Mouse (Mus musculus) thymus, adult 18-20 months (tissue): ENCODE data around the gene Acbd5.
A peak's percentile ranks its signal among the peaks of the same experiment; 100 is the strongest.

ENCODE experiments used
- DNase-seq, 2 experiments: peaks; one replicate each; pipeline ENCODE4 v3.0.0; 2022; ENCODE audit warnings: mixed read lengths in 2 of 2

The Acbd5 gene

GRCm38 (mm10) chr2:23068894-23069744 lies 1.2 kb downstream of the Acbd5 start:
- peak; percentile 93 to 94 for DNase-seq

- no peak for DNase-seq
These were observed 2.5 kb downstream of the Acbd5 start for GRCm38 (mm10) chr2:23070491-23070890.

DNA sequence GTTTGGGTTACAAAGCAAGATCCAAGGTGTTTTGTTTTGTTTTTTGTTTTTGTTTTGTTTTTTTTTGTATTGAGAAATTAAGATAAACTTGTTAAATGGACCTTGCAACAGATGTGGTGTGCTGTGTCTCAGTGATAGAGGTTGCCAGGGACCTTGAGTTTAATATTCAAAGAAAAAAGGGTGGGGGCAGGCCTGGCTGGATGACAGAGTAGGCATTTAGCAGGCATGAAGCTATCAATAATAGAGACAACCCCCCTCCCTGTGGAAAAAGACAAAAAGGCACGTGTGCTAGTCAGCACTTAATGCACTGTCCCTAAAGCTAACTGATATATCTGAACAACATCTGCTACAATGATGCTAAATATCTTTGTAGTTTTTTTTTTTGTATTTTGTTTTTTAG lies 3.4 kb downstream of the Acbd5 start:
- no peak for DNase-seq

DNA sequence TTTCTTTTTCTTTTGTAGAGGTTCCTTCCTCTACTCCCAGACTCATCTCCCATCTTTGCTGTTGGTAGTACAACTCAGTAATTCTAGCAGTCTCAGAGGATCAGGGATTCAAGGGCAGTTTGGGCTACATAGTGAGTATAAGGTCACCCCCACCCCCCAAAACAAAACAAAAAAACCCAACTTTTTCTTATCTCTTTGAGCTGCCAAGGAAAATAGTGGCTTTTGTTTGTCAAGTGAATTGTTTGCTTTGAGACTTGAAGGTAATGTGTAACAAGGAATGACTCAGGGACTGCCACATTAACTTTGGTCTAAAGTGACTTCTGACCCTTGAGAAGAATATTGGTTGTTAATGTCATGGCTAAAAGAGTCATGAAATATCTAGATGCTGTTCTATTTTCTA lies 7.9 kb downstream of the Acbd5 start:
- DNase-seq, result no peak

GRCm38 (mm10) chr2:23076783-23077182 lies 8.8 kb downstream of the Acbd5 start:
- DNase-seq, result no peak

- DNase-seq, result no peak
These were observed 9.7 kb downstream of the Acbd5 start for GRCm38 (mm10) chr2:23077693-23078092.

GRCm38 (mm10) chr2:23078588-23078987 lies 10.6 kb downstream of the Acbd5 start:
- no peak for DNase-seq

GRCm38 (mm10) chr2:23084540-23084939 lies 16.6 kb downstream of the Acbd5 start:
- DNase-seq, result no peak

GRCm38 (mm10) chr2:23092216-23092615 lies 24.2 kb downstream of the Acbd5 start:
- DNase-seq, result no peak

- no peak for DNase-seq
These were observed 29.1 kb downstream of the Acbd5 start for GRCm38 (mm10) chr2:23097028-23097427.

DNA sequence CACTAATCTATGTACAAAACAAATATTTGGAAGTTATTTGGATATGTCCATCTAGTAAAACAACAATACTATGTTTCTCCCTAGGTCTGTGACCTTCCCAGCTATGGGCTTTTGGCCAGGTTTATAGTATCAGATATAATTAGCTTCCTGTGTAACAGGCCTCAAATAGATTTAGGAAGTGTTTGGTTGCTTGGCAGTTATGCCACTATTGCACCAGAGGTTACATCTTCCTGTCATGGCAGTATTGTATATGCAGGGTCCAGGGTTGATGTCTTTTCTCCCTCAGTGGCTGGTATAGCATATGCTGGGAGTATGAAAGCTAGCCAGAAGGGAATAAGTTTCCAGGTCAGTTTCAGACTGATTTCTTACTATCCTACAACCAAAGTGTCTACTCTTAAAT lies 34.3 kb downstream of the Acbd5 start:
- DNase-seq, result no peak

DNA sequence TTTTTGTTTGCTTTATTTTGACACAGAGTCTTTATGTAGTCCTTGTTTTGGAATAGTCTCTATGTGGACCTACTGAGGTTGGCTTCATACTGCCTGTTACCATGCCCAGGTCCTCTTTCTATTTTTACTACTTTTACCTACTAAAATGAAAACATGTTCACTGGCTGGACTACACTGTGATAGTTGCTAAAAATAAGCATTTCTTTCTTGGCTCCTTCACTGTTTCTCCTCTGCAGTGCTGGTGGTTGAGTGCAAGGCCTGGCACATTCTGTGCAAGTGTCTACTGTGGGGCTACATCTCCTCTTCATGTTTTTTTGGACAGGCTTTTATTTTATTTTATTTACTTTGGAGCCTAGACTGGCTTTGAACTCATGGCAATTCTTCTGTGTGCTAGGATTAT lies 51.6 kb downstream of the Acbd5 start:
- DNase-seq, result no peak

- no peak for DNase-seq
These were observed 87.2 kb downstream of the Acbd5 start for GRCm38 (mm10) chr2:23155199-23155621.

- DNase-seq, result peak; percentile 97
These were observed 88.0 kb downstream of the Acbd5 start, which contains the start of the genes Mastl and Yme1l1 for GRCm38 (mm10) chr2:23155777-23156607. Mastl (minus strand) TSS chr2:23156024. Yme1l1 (plus strand) TSS chr2:23156369.

DNA sequence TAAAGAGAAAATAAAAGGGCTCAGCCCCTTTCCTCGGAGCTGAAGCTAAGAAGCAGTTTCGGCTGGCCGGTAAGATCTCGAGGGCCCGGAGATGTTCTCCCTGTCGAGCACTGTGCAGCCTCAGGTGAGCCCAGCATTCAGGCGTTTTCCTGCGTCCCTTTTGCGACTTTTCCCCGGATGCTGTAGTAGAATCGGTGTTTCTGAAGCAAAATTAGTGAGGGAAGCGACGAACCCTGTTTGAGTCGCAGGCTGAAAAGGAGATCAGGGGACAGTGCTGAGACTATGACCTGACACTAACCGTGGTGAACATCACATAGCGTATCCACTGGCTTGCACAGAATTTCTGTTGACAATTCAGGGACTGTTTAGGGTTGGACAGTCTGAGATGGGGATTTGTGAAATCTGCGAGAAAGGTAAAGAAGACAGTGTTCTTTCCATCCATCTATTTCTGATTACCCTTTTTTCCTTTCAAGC lies 88.7 kb downstream of the Acbd5 start:
- DNase-seq, result no peak
